Mouse (Mus musculus) telencephalon, adult 2 months (tissue): ENCODE measurements around the gene Med25.

Experiments
- DNase-seq: peaks from one replicate; pipeline ENCODE4 v3.0.0-alpha.2; 2011; ENCODE audit warnings: low read depth, low spot score

Med25 gene

GRCm38 (mm10) chr7:44863982-44864494 lies 28.5 kb downstream of the Med25 start:
- DNase-seq: no peak

GRCm38 (mm10) chr7:44863210-44863609 lies 29.3 kb downstream of the Med25 start:
- no peak for DNase-seq

- no peak for DNase-seq
Observed at GRCm38 (mm10) chr7:44862434-44862833, 30.1 kb downstream of the Med25 start.

- no peak for DNase-seq
Observed at GRCm38 (mm10) chr7:44861429-44861816, 31.1 kb downstream of the Med25 start.

- no peak for DNase-seq
Observed at GRCm38 (mm10) chr7:44860576-44861428, 31.7 kb downstream of the Med25 start.

- DNase-seq: no peak
Observed at GRCm38 (mm10) chr7:44859896-44860295, 32.6 kb downstream of the Med25 start.

GRCm38 (mm10) chr7:44857905-44858304 lies 34.6 kb downstream of the Med25 start:
- DNase-seq: no peak

- DNase-seq: peak; percentile 94
Observed at GRCm38 (mm10) chr7:44857042-44857552, 35.4 kb downstream of the Med25 start, which contains the start of gene Pnkp. Pnkp (plus strand) TSS chr7:44857139.

GRCm38 (mm10) chr7:44856265-44856916 lies 36.1 kb downstream of the Med25 start:
- DNase-seq: no peak

- no peak for DNase-seq
Observed at GRCm38 (mm10) chr7:44855036-44855435, 37.5 kb downstream of the Med25 start.

GRCm38 (mm10) chr7:44854356-44855031 lies 38.0 kb downstream of the Med25 start:
- DNase-seq: no peak

- DNase-seq: no peak
Observed at GRCm38 (mm10) chr7:44853596-44854355, 38.7 kb downstream of the Med25 start.

GRCm38 (mm10) chr7:44853065-44853464 lies 39.4 kb downstream of the Med25 start:
- no peak for DNase-seq

GRCm38 (mm10) chr7:44852259-44853027 lies 40.1 kb downstream of the Med25 start:
- no peak for DNase-seq

- DNase-seq: no peak
Observed at GRCm38 (mm10) chr7:44851625-44852234, 40.8 kb downstream of the Med25 start.

- no peak for DNase-seq
Observed at GRCm38 (mm10) chr7:44850789-44851624, 41.5 kb downstream of the Med25 start.

GRCm38 (mm10) chr7:44850146-44850545 lies 42.4 kb downstream of the Med25 start:
- no peak for DNase-seq

- DNase-seq: peak; percentile 97
Observed at GRCm38 (mm10) chr7:44849416-44850111, 42.9 kb downstream of the Med25 start.
